Mouse (Mus musculus) cerebellum, adult 2 months (tissue): Measurements from ENCODE around the gene Calu.
"Not testable (repeated sequence)": the region's sequence is repeated elsewhere in the genome, so short reads cannot be mapped to it uniquely, and the experiment has no call there.

ENCODE experiments used
- CTCF ChIP-seq: fragments of 200-500 bp; IDR thresholded peaks from 2 replicates; pipeline ENCODE4 v1.5.1; 2011; ENCODE audit warnings: low read depth, mild to moderate bottlenecking, control low read depth, low read length, moderate library complexity, borderline replicate concordance; ENCODE audit not compliant: insufficient read depth
- POLR2A ChIP-seq: fragments of 200-500 bp; IDR thresholded peaks from 2 replicates; pipeline ENCODE4 v1.6.1; 2011; ENCODE audit warnings: low read length, control low read depth, borderline replicate concordance; ENCODE audit not compliant: insufficient read depth

DNA sequence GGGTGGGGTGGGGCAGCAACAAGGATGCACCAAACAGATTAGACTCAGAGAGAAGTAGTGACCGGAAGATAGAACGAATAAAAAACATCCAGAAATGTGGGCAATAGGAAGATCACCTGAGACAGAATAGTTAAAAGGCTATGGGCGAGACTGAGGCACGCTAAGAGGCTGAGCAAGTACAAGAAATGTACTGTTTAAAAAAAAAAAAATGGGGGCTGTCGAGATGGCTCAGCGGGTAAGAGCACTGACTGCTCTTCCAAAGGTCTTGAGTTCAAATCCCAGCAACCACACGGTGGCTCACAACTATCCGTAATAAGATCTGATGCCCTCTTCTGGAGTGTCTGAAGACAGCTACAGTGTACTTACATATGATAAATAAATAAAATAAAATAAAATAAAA, 43.4 kb downstream of the Calu start:
- not testable (repeated sequence) for TF ChIP-seq CTCF, POLR2A
